ENCODE assay signal across 8 mouse cellular contexts in genomic region chrX:53056627-53057026, GRCm38 (mm10).
DNase-seq lines count a peak whose midpoint lies in the region; ATAC-seq and TF ChIP-seq lines count a peak whose summit lies in the region.

No protein-coding gene starts in this region.

- ATAC-seq in forebrain, embryonic 11.5 days (replicated peaks; ENCODE audit: low FRiP score), result no peak; the same call in 1 of the 2 replicates
- peak; percentile 55 for ATAC-seq in hindbrain, embryonic 14.5 days (ENCODE audit: low FRiP score)
- peak; percentile 65 for ATAC-seq in midbrain, embryonic 15.5 days (replicated peaks)
- ATAC-seq in erythroid progenitor cell, adult 5-6 weeks (replicated peaks; ENCODE audit: low FRiP score, poor library complexity, severe bottlenecking), result no peak; the same call in 1 of the 2 replicates

- WGBS in forebrain, embryonic 11.5 days, result 25% methylated on average over 32 of the region's 33 CpGs
- 19% methylated on average over 32 of the region's 33 CpGs for WGBS in hindbrain, embryonic 14.5 days
- 2% methylated on average over 22 of the region's 33 CpGs for WGBS in liver, adult 2 months
- WGBS in midbrain, embryonic 15.5 days, result 31% methylated on average over 33 of the region's 33 CpGs

- peak overlapping the region; percentile 49 for H3K4me2 ChIP-seq in forebrain, embryonic 11.5 days (ENCODE audit: low read depth, low read length, severe bottlenecking)
- peak overlapping the region; percentile 61 for H3K4me2 ChIP-seq in hindbrain, embryonic 14.5 days (replicated peaks)
- H3K4me2 ChIP-seq in midbrain, embryonic 15.5 days, result peak overlapping the region; percentile 71

- no peaks in the 10 kb centered on the region for H3K36me3 ChIP-seq in forebrain, embryonic 11.5 days (ENCODE audit: control insufficient read depth, insufficient read depth, low read length)
- no peaks in the 10 kb centered on the region for H3K36me3 ChIP-seq in hindbrain, embryonic 14.5 days (replicated peaks; ENCODE audit: control insufficient read depth, insufficient read depth)
- no peaks in the 10 kb centered on the region for H3K36me3 ChIP-seq in liver, adult 2 months (ENCODE audit: control insufficient read depth, insufficient read depth, low read length)
- H3K36me3 ChIP-seq in midbrain, embryonic 15.5 days (replicated peaks), result no peaks in the 10 kb centered on the region

- 0 out of 2 replicates have a peak, but pooled peaks cover 1% of the 10 kb centered on the region for H3K4me1 ChIP-seq in forebrain, embryonic 11.5 days (replicated peaks; ENCODE audit: control insufficient read depth, insufficient read depth, low read length)
- no peaks in the 10 kb centered on the region for H3K4me1 ChIP-seq in hindbrain, embryonic 14.5 days (replicated peaks; ENCODE audit: control insufficient read depth, insufficient read depth, low read length)
- no peaks in the 10 kb centered on the region; the same call in 1 of the 2 replicates for H3K4me1 ChIP-seq in liver, adult 2 months (ENCODE audit: control insufficient read depth, insufficient read depth, low read length)
- no peaks in the 10 kb centered on the region; the same call in 1 of the 2 replicates for H3K4me1 ChIP-seq in midbrain, embryonic 15.5 days

- no peaks in the 10 kb centered on the region for H3K27me3 ChIP-seq in forebrain, embryonic 11.5 days (ENCODE audit: control insufficient read depth, insufficient read depth, low read length)
- peaks cover 32% of the 10 kb centered on the region for H3K27me3 ChIP-seq in hindbrain, embryonic 14.5 days (ENCODE audit: control insufficient read depth, insufficient read depth, low read length)
- H3K27me3 ChIP-seq in liver, adult 2 months (ENCODE audit: control insufficient read depth, insufficient read depth, low read length), result 0 out of 2 replicates have a peak, but pooled peaks cover 6% of the 10 kb centered on the region
- H3K27me3 ChIP-seq in midbrain, embryonic 15.5 days (replicated peaks), result peaks cover 3% of the 10 kb centered on the region; the same call in 1 of the 2 replicates

- H3K9ac ChIP-seq in forebrain, embryonic 11.5 days (ENCODE audit: low read length), result peak overlapping the region; percentile 69
- H3K9ac ChIP-seq in hindbrain, embryonic 14.5 days, result peak overlapping the region; percentile 58
- H3K9ac ChIP-seq in liver, adult 2 months (ENCODE audit: low read depth, low read length), result peak overlapping the region; percentile 73
- H3K9ac ChIP-seq in midbrain, embryonic 15.5 days, result peak overlapping the region; percentile 44

- no peak for TF ChIP-seq POLR2A in liver, adult 2 months (IDR thresholded peaks at IDR 0.05; ENCODE audit: extremely low read depth, insufficient read depth, low read length)

- H3K4me3 ChIP-seq in forebrain, embryonic 11.5 days (ENCODE audit: low read depth, low read length), result peak overlapping the region; percentile 47
- peak overlapping the region; percentile 44 for H3K4me3 ChIP-seq in hindbrain, embryonic 14.5 days (replicated peaks; ENCODE audit: low read length)
- H3K4me3 ChIP-seq in liver, adult 2 months (ENCODE audit: insufficient read depth, low read depth, low read length), result peak overlapping the region; percentile 82
- H3K4me3 ChIP-seq in midbrain, embryonic 15.5 days, result peak overlapping the region; percentile 50

- peak overlapping the region; percentile 57; the same call in 1 of the 2 replicates for H3K27ac ChIP-seq in forebrain, embryonic 11.5 days (ENCODE audit: low read depth, low read length)
- H3K27ac ChIP-seq in hindbrain, embryonic 14.5 days, result 0 out of 2 replicates have a peak overlapping the region, but pooled peaks have one; percentile 43
- peak overlapping the region; percentile 47; the same call in 1 of the 2 replicates for H3K27ac ChIP-seq in liver, adult 2 months (replicated peaks; ENCODE audit: insufficient read depth, low read depth, low read length)
- H3K27ac ChIP-seq in midbrain, embryonic 15.5 days, result peak overlapping the region; percentile 63

- DNase-seq in CD4-positive helper T cell, adult 2 months (ENCODE audit: low read depth, low spot score), result peak; percentile 25
- DNase-seq in Muller cell, postnatal 12 days (ENCODE audit: inconsistent ontology term), result peak; percentile 41
- peak; percentile 67 for DNase-seq in forebrain, embryonic 11.5 days (ENCODE audit: low spot score)
- peak; percentile 48 for DNase-seq in hindbrain, embryonic 14.5 days (ENCODE audit: low spot score)
- no peak for DNase-seq in liver, adult 2 months (ENCODE audit: extremely low read depth, low read depth, low spot score)
- peak; percentile 15 to 16 for DNase-seq in thymus, postnatal 10 days (ENCODE audit: low spot score in 2 of 2)

- no peaks in the 10 kb centered on the region for H3K79me2 ChIP-seq in liver, adult 2 months (ENCODE audit: control insufficient read depth, insufficient read depth, low read length)

- H3K9me3 ChIP-seq in forebrain, embryonic 11.5 days (ENCODE audit: control insufficient read depth, low read length), result no peaks in the 10 kb centered on the region
- no peaks in the 10 kb centered on the region for H3K9me3 ChIP-seq in hindbrain, embryonic 14.5 days (ENCODE audit: control insufficient read depth, low read length)
- no peaks in the 10 kb centered on the region for H3K9me3 ChIP-seq in midbrain, embryonic 15.5 days

- no peak for TF ChIP-seq CTCF in liver, adult 2 months (IDR thresholded peaks at IDR 0.05; ENCODE audit: low read depth, low read length)

Comparison
In these comparisons a context has a peak if more than half of its experiments do, and no peak if none do; other contexts are left out.
1. ATAC-seq: peak in hindbrain, embryonic 14.5 days (single experiment) and midbrain, embryonic 15.5 days (single experiment); none in forebrain, embryonic 11.5 days (single experiment) and erythroid progenitor cell, adult 5-6 weeks (single experiment).
2. Peak in every context shown above with its lines, with median percentiles within 50 percentile points of each other: H3K27ac ChIP-seq, H3K4me2 ChIP-seq, H3K4me3 ChIP-seq and H3K9ac ChIP-seq.